Mouse (Mus musculus): ENCODE measurements around the gene Cdk2ap2. TPM values are rescaled to one million over a fixed set of nuclear protein-coding genes. Genes with fewer than 3 reads are reported as not detected.
"Not testable (repeated sequence)": the region's sequence is repeated elsewhere in the genome, so short reads cannot be mapped to it uniquely, and the experiment has no call there.

Cdk2ap2 gene
- polyA plus RNA-seq (2015; fragmentation: Nextera tagmentation; extraction: Ambion mirVana), result 82.7 and 85.6 TPM in 2 replicates

- H3K9me3 ChIP-seq, result no peaks in the 10 kb centered on the region
- no peaks in the 10 kb centered on the region for H3K36me3 ChIP-seq
- WGBS, result under 1% methylated on average over 64 of the region's 65 CpGs
- peak; percentile 90 for ATAC-seq (ENCODE audit: insufficient number of reproducible peaks, low FRiP score, low TSS enrichment, low read depth)
- H3K27ac ChIP-seq, result peak within 1 kb of the TSS; percentile 88
- H3K4me1 ChIP-seq, result peaks cover 53% of the 10 kb centered on the region
- H3K4me3 ChIP-seq, result peak within 1 kb of the TSS; percentile 67
- peaks cover 27% of the 10 kb centered on the region for H3K27me3 ChIP-seq
- peak within 1 kb of the TSS; percentile 91 for H3K4me2 ChIP-seq
- H3K9ac ChIP-seq, result peak within 1 kb of the TSS; percentile 39
Measured at GRCm38 (mm10) chr19:4096642-4097440, at the start of gene Cdk2ap2. Gene Cdk2ap2, plus strand, starts transcription at chr19:4097182.

- Histone ChIP-seq H3K4me3 (no peak overlapping the region), H3K9ac (no peak overlapping the region), H3K27me3 (no peaks in the 10 kb centered on the region), H3K4me2 (no peak overlapping the region), H3K9me3 (no peaks in the 10 kb centered on the region), H3K27ac (no peak overlapping the region), H3K4me1 (peaks cover 9% of the 10 kb centered on the region), H3K36me3 (no peaks in the 10 kb centered on the region)
- ATAC-seq (ENCODE audit: insufficient number of reproducible peaks, low FRiP score, low TSS enrichment, low read depth), result no peak
- WGBS, result 18% methylated on average over 4 of the region's 4 CpGs
Measured at GRCm38 (mm10) chr19:4047859-4048258, 49.1 kb upstream of the Cdk2ap2 start.

DNA sequence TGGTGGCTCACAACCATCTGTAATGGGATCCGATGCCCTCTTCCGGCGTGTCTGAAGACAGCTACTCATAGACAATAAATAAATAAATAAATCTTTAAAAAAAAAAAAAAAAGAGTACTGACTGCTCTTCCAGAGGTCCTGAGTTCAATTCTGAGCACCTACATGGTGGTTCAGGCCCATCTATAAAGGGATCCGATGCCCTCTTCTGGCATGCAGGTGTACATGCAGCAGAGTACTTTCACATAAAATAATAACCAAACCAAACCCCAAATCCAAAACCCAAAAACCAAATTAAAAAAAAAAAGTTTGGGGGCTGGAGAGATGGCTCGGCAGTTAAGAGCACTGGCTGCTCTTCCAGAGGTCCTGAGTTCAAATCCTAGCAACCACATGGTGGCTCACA, 47.9 kb upstream of the Cdk2ap2 start:
- not testable (repeated sequence) for H3K27ac ChIP-seq; H3K4me1 ChIP-seq; ATAC-seq (ENCODE audit: insufficient number of reproducible peaks, low FRiP score, low TSS enrichment, low read depth); H3K4me2 ChIP-seq; H3K36me3 ChIP-seq; H3K9ac ChIP-seq; H3K9me3 ChIP-seq; H3K4me3 ChIP-seq; H3K27me3 ChIP-seq
- 84% methylated on average over 5 of the region's 5 CpGs for WGBS

DNA sequence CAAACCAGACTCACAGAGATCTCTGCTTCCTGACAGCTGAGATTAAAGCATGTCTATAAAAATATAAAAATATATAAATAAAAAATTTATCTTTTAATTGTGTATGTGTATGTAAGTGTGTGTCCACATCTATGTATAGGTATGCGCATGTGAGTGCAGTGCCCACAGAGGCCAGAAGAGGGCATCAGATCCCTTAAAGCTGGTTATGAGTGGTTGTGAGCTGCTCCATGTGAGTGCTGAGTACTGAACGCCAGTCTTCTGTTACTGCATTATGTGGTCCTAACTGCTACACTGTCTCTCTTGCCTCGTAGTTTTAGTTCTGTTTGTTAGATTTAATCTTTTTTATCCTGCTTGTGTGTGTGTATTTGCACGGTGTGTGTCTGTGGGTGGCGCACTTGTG, 46.0 kb upstream of the Cdk2ap2 start:
- H3K27ac ChIP-seq, result no peak overlapping the region
- H3K36me3 ChIP-seq, result no peaks in the 10 kb centered on the region
- WGBS, result 94% methylated on average over 5 of the region's 5 CpGs
- ATAC-seq (ENCODE audit: insufficient number of reproducible peaks, low FRiP score, low TSS enrichment, low read depth), result no peak
- no peak overlapping the region for H3K9ac ChIP-seq
- H3K27me3 ChIP-seq, result no peaks in the 10 kb centered on the region
- H3K4me3 ChIP-seq, result no peak overlapping the region
- H3K4me2 ChIP-seq, result no peak overlapping the region
- peaks cover 5% of the 10 kb centered on the region for H3K4me1 ChIP-seq
- no peaks in the 10 kb centered on the region for H3K9me3 ChIP-seq

GRCm38 (mm10) chr19:4051741-4052515, 45.1 kb upstream of the Cdk2ap2 start:
- Histone ChIP-seq H3K4me2 (no peak overlapping the region), H3K4me3 (no peak overlapping the region), H3K9me3 (no peaks in the 10 kb centered on the region), H3K27ac (no peak overlapping the region), H3K36me3 (no peaks in the 10 kb centered on the region), H3K4me1 (peaks cover 3% of the 10 kb centered on the region; the same call in 1 of the 2 replicates), H3K27me3 (no peaks in the 10 kb centered on the region), H3K9ac (no peak overlapping the region)
- no peak for ATAC-seq (ENCODE audit: insufficient number of reproducible peaks, low FRiP score, low TSS enrichment, low read depth)
- WGBS, result 45% methylated on average over 10 of the region's 10 CpGs

GRCm38 (mm10) chr19:4052516-4053030, 44.4 kb upstream of the Cdk2ap2 start:
- no peaks in the 10 kb centered on the region for H3K9me3 ChIP-seq
- H3K9ac ChIP-seq, result no peak overlapping the region
- no peak for ATAC-seq (ENCODE audit: insufficient number of reproducible peaks, low FRiP score, low TSS enrichment, low read depth)
- H3K4me2 ChIP-seq, result no peak overlapping the region
- H3K4me1 ChIP-seq, result peaks cover 3% of the 10 kb centered on the region; the same call in 1 of the 2 replicates
- no peak overlapping the region for H3K27ac ChIP-seq
- 67% methylated on average over 5 of the region's 5 CpGs for WGBS
- H3K4me3 ChIP-seq, result no peak overlapping the region
- no peaks in the 10 kb centered on the region for H3K27me3 ChIP-seq
- H3K36me3 ChIP-seq, result no peaks in the 10 kb centered on the region

GRCm38 (mm10) chr19:4054613-4055012, 42.4 kb upstream of the Cdk2ap2 start:
- no peak overlapping the region for H3K4me3 ChIP-seq
- no peaks in the 10 kb centered on the region for H3K36me3 ChIP-seq
- H3K27ac ChIP-seq, result no peak overlapping the region
- no peak for ATAC-seq (ENCODE audit: insufficient number of reproducible peaks, low FRiP score, low TSS enrichment, low read depth)
- no peaks in the 10 kb centered on the region for H3K9me3 ChIP-seq
- no peak overlapping the region for H3K4me2 ChIP-seq
- WGBS, result 80% methylated on average over 5 of the region's 5 CpGs
- no peak overlapping the region for H3K9ac ChIP-seq
- H3K27me3 ChIP-seq, result no peaks in the 10 kb centered on the region
- H3K4me1 ChIP-seq, result peaks cover 3% of the 10 kb centered on the region; the same call in 1 of the 2 replicates

GRCm38 (mm10) chr19:4055216-4055946, 41.6 kb upstream of the Cdk2ap2 start:
- peaks cover 3% of the 10 kb centered on the region; the same call in 1 of the 2 replicates for H3K4me1 ChIP-seq
- H3K9me3 ChIP-seq, result no peaks in the 10 kb centered on the region
- H3K27me3 ChIP-seq, result no peaks in the 10 kb centered on the region
- no peak for ATAC-seq (ENCODE audit: insufficient number of reproducible peaks, low FRiP score, low TSS enrichment, low read depth)
- no peaks in the 10 kb centered on the region for H3K36me3 ChIP-seq
- peak overlapping the region; percentile 1; the same call in 1 of the 2 replicates for H3K9ac ChIP-seq
- WGBS, result 64% methylated on average over 8 of the region's 8 CpGs
- H3K4me2 ChIP-seq, result no peak overlapping the region
- no peak overlapping the region for H3K4me3 ChIP-seq
- H3K27ac ChIP-seq, result no peak overlapping the region

DNA sequence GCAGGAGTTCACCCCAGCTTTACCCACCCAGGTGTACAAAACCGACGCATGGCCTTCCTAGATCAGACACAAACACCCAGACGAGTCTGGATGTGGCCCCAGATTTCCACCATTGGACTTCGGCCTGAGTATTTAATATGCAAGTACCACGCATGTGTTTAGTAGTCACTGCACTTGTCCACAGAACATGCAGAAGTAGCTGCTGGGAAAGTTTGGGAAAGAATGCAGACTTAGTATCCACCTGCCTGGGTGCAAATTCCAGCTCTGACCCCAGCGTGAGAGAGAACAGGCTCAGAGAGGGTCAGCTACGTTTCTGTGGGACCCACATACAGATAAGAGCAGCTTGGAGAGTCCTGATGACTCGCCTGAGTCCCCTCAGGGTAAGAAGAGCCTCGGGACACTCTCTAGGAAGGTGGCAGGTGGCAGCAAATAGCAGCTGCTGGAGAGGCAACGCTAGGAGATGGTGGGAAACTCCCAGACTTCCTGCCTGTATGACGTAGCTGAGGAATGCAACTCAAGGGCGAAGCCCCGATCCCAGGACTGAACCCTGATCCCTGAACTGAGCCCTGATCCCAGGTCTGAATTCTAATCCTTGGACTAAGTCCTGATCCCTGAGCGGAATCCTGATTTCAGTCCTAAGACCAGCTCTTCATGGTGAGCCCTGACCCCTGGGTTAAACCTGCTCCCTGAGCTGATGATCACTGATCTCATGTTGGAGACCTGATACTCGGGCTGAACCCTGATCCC, 40.9 kb upstream of the Cdk2ap2 start:
- no peaks in the 10 kb centered on the region for H3K27me3 ChIP-seq
- 52% methylated on average over 15 of the region's 15 CpGs for WGBS
- H3K4me2 ChIP-seq, result no peak overlapping the region
- no peak overlapping the region for H3K27ac ChIP-seq
- H3K9me3 ChIP-seq, result no peaks in the 10 kb centered on the region
- H3K4me3 ChIP-seq, result no peak overlapping the region
- no peaks in the 10 kb centered on the region for H3K36me3 ChIP-seq
- ATAC-seq (ENCODE audit: insufficient number of reproducible peaks, low FRiP score, low TSS enrichment, low read depth), result no peak
- H3K9ac ChIP-seq, result 0 out of 2 replicates have a peak overlapping the region, but pooled peaks have one; percentile 0
- peaks cover 3% of the 10 kb centered on the region; the same call in 1 of the 2 replicates for H3K4me1 ChIP-seq

DNA sequence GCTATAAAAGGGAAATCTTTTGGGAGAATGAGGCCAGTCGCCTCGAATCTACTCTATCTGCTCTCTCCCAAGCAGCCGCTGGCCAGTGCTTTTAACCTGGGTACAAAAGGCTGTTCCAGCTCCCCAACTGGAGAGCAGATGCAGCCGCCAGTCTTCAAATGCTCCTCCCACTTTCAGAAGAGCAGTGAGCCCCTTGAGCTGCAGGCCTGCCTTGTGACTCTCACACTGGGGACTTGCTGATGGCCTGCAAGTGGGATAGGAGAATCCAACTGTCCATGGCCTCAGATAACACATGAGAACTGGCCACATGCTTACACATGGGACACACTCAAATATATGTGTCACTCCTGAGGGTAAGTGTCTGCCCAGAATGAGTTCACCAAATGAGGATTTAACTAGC, 40.3 kb upstream of the Cdk2ap2 start:
- H3K4me3 ChIP-seq, result no peak overlapping the region
- no peaks in the 10 kb centered on the region for H3K27me3 ChIP-seq
- H3K27ac ChIP-seq, result no peak overlapping the region
- 45% methylated on average over 4 of the region's 4 CpGs for WGBS
- no peak for ATAC-seq (ENCODE audit: insufficient number of reproducible peaks, low FRiP score, low TSS enrichment, low read depth)
- H3K9ac ChIP-seq, result 0 out of 2 replicates have a peak overlapping the region, but pooled peaks have one; percentile 0
- peaks cover 3% of the 10 kb centered on the region; the same call in 1 of the 2 replicates for H3K4me1 ChIP-seq
- H3K4me2 ChIP-seq, result no peak overlapping the region
- no peaks in the 10 kb centered on the region for H3K36me3 ChIP-seq
- H3K9me3 ChIP-seq, result no peaks in the 10 kb centered on the region

DNA sequence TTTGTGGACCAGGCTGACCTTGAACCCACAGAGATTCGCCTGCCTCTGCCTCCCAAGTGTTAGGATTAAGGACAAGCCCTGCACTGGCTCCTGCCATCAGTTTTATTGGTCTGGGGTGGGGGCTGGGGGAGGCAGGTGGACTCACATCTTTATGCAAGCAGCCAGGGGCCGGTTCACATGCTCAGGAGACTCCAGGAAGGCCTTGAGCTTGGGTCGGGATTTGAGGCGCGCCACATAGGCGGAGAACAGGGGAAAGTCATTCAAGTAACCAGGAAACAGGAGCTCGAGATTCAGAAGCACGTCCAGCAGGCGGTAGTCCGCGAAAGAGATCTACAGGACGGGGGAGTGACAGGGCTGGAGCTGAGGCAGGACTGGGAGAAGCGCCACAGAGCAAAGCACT, 39.6 kb upstream of the Cdk2ap2 start:
- Histone ChIP-seq H3K9me3 (no peaks in the 10 kb centered on the region), H3K4me2 (no peak overlapping the region), H3K27me3 (no peaks in the 10 kb centered on the region), H3K36me3 (no peaks in the 10 kb centered on the region), H3K4me1 (peaks cover 3% of the 10 kb centered on the region; the same call in 1 of the 2 replicates), H3K9ac (no peak overlapping the region), H3K4me3 (no peak overlapping the region), H3K27ac (no peak overlapping the region)
- ATAC-seq (ENCODE audit: insufficient number of reproducible peaks, low FRiP score, low TSS enrichment, low read depth), result no peak
- 78% methylated on average over 13 of the region's 13 CpGs for WGBS
